Mouse (Mus musculus): ENCODE measurements around the gene Sv2a. TPM values are rescaled to one million over a fixed set of nuclear protein-coding genes. Genes with fewer than 3 reads are reported as not detected.
"Not testable (repeated sequence)": the region's sequence is repeated elsewhere in the genome, so short reads cannot be mapped to it uniquely, and the experiment has no call there.

The Sv2a gene
- polyA plus RNA-seq, 1 experiment from 2014 or later = 10.8 TPM

- H3K4me1 ChIP-seq (replicated peaks; ENCODE audit: control insufficient read depth, insufficient read depth, low read length) = peaks cover 4% of the 10 kb centered on the region; the same call in 1 of the 2 replicates
- peak overlapping the region; percentile 76 for H3K4me2 ChIP-seq (replicated peaks; ENCODE audit: low read depth, low read length)
- H3K9ac ChIP-seq (ENCODE audit: low read depth, low read length) = peak overlapping the region; percentile 94; the same call in 1 of the 2 replicates
- ATAC-seq (ENCODE audit: low FRiP score) (no peak), DNase-seq (ENCODE audit: low spot score) (no peak)
- H3K36me3 ChIP-seq (ENCODE audit: control insufficient read depth, insufficient read depth, low read length) = peaks cover 6% of the 10 kb centered on the region; the same call in 1 of the 2 replicates
- H3K27me3 ChIP-seq (ENCODE audit: control insufficient read depth, insufficient read depth, low read length) = no peaks in the 10 kb centered on the region
- WGBS = 71% methylated on average over 10 of the region's 10 CpGs
- H3K27ac ChIP-seq (ENCODE audit: low read depth, low read length) = 0 out of 2 replicates have a peak overlapping the region, but pooled peaks have one; percentile 97
- no peaks in the 10 kb centered on the region for H3K9me3 ChIP-seq (ENCODE audit: control insufficient read depth, low read length)
- peak overlapping the region; percentile 93 for H3K4me3 ChIP-seq (ENCODE audit: low read depth, low read length)
These were observed 9.9 kb upstream of the Sv2a start for GRCm38 (mm10) chr3:96170976-96171545.

GRCm38 (mm10) chr3:96171583-96172196 is 9.3 kb upstream of the Sv2a start:
- H3K36me3 ChIP-seq (ENCODE audit: control insufficient read depth, insufficient read depth, low read length) = peaks cover 9% of the 10 kb centered on the region; the same call in 1 of the 2 replicates
- no peaks in the 10 kb centered on the region for H3K9me3 ChIP-seq (ENCODE audit: control insufficient read depth, low read length)
- peaks cover 4% of the 10 kb centered on the region; the same call in 1 of the 2 replicates for H3K4me1 ChIP-seq (replicated peaks; ENCODE audit: control insufficient read depth, insufficient read depth, low read length)
- H3K9ac ChIP-seq (ENCODE audit: low read depth, low read length) = peak overlapping the region; percentile 94
- no peaks in the 10 kb centered on the region for H3K27me3 ChIP-seq (ENCODE audit: control insufficient read depth, insufficient read depth, low read length)
- H3K27ac ChIP-seq (ENCODE audit: low read depth, low read length) = peak overlapping the region; percentile 97
- peak overlapping the region; percentile 93 for H3K4me3 ChIP-seq (ENCODE audit: low read depth, low read length)
- DNase-seq (ENCODE audit: low spot score) (no peak), ATAC-seq (ENCODE audit: low FRiP score) (peak; percentile 42)
- peak overlapping the region; percentile 76 for H3K4me2 ChIP-seq (replicated peaks; ENCODE audit: low read depth, low read length)
- 25% methylated on average over 18 of the region's 18 CpGs for WGBS

GRCm38 (mm10) chr3:96172197-96173178 is 8.5 kb upstream of the Sv2a start, which contains the start of gene Sf3b4:
Gene Sf3b4, plus strand, starts transcription at chr3:96172332.
- Histone ChIP-seq H3K4me3 (ENCODE audit: low read depth, low read length) (peak within 1 kb of the TSS; percentile 93), H3K27me3 (ENCODE audit: control insufficient read depth, insufficient read depth, low read length) (no peaks in the 10 kb centered on the region), H3K9ac (ENCODE audit: low read depth, low read length) (peak within 1 kb of the TSS; percentile 94), H3K9me3 (ENCODE audit: control insufficient read depth, low read length) (no peaks in the 10 kb centered on the region), H3K36me3 (ENCODE audit: control insufficient read depth, insufficient read depth, low read length) (peaks cover 9% of the 10 kb centered on the region), H3K4me1 (replicated peaks; ENCODE audit: control insufficient read depth, insufficient read depth, low read length) (peaks cover 4% of the 10 kb centered on the region; the same call in 1 of the 2 replicates), H3K4me2 (replicated peaks; ENCODE audit: low read depth, low read length) (peak within 1 kb of the TSS; percentile 88), H3K27ac (ENCODE audit: low read depth, low read length) (peak within 1 kb of the TSS; percentile 97)
- under 1% methylated on average over 58 of the region's 58 CpGs for WGBS
- DNase-seq (ENCODE audit: low spot score) (peak; percentile 93), ATAC-seq (ENCODE audit: low FRiP score) (peak; percentile 94)

GRCm38 (mm10) chr3:96173185-96173584 is 7.8 kb upstream of the Sv2a start:
- H3K9ac ChIP-seq (ENCODE audit: low read depth, low read length) = peak overlapping the region; percentile 94
- WGBS = 40% methylated on average over 7 of the region's 7 CpGs
- peak overlapping the region; percentile 88 for H3K4me2 ChIP-seq (replicated peaks; ENCODE audit: low read depth, low read length)
- peak overlapping the region; percentile 93 for H3K4me3 ChIP-seq (ENCODE audit: low read depth, low read length)
- no peaks in the 10 kb centered on the region for H3K9me3 ChIP-seq (ENCODE audit: control insufficient read depth, low read length)
- H3K36me3 ChIP-seq (ENCODE audit: control insufficient read depth, insufficient read depth, low read length) = peaks cover 9% of the 10 kb centered on the region
- H3K27me3 ChIP-seq (ENCODE audit: control insufficient read depth, insufficient read depth, low read length) = no peaks in the 10 kb centered on the region
- ATAC-seq (ENCODE audit: low FRiP score) = no peak
- peaks cover 4% of the 10 kb centered on the region; the same call in 1 of the 2 replicates for H3K4me1 ChIP-seq (replicated peaks; ENCODE audit: control insufficient read depth, insufficient read depth, low read length)
- no peak overlapping the region for H3K27ac ChIP-seq (ENCODE audit: low read depth, low read length)
- DNase-seq (ENCODE audit: low spot score) = no peak

- not testable (repeated sequence) for H3K27ac ChIP-seq (ENCODE audit: low read depth, low read length); H3K4me1 ChIP-seq (replicated peaks; ENCODE audit: control insufficient read depth, insufficient read depth, low read length); DNase-seq (ENCODE audit: low spot score); H3K36me3 ChIP-seq (ENCODE audit: control insufficient read depth, insufficient read depth, low read length); H3K27me3 ChIP-seq (ENCODE audit: control insufficient read depth, insufficient read depth, low read length); H3K9me3 ChIP-seq (ENCODE audit: control insufficient read depth, low read length); H3K4me2 ChIP-seq (replicated peaks; ENCODE audit: low read depth, low read length); H3K4me3 ChIP-seq (ENCODE audit: low read depth, low read length); ATAC-seq (ENCODE audit: low FRiP score); H3K9ac ChIP-seq (ENCODE audit: low read depth, low read length)
- WGBS = 86% methylated on average over 4 of the region's 4 CpGs
These were observed 6.9 kb upstream of the Sv2a start for GRCm38 (mm10) chr3:96174042-96174441.

GRCm38 (mm10) chr3:96175251-96175650 is 5.7 kb upstream of the Sv2a start:
- H3K4me2 ChIP-seq (replicated peaks; ENCODE audit: low read depth, low read length) = no peak overlapping the region
- no peak overlapping the region for H3K27ac ChIP-seq (ENCODE audit: low read depth, low read length)
- H3K4me3 ChIP-seq (ENCODE audit: low read depth, low read length) = no peak overlapping the region
- DNase-seq (ENCODE audit: low spot score) (no peak), ATAC-seq (ENCODE audit: low FRiP score) (no peak)
- H3K9me3 ChIP-seq (ENCODE audit: control insufficient read depth, low read length) = no peaks in the 10 kb centered on the region
- H3K36me3 ChIP-seq (ENCODE audit: control insufficient read depth, insufficient read depth, low read length) = peaks cover 9% of the 10 kb centered on the region
- peaks cover 4% of the 10 kb centered on the region; the same call in 1 of the 2 replicates for H3K4me1 ChIP-seq (replicated peaks; ENCODE audit: control insufficient read depth, insufficient read depth, low read length)
- no peaks in the 10 kb centered on the region for H3K27me3 ChIP-seq (ENCODE audit: control insufficient read depth, insufficient read depth, low read length)
- H3K9ac ChIP-seq (ENCODE audit: low read depth, low read length) = no peak overlapping the region
- 94% methylated on average over 6 of the region's 6 CpGs for WGBS

- H3K4me2 ChIP-seq (replicated peaks; ENCODE audit: low read depth, low read length) = no peak overlapping the region
- H3K4me3 ChIP-seq (ENCODE audit: low read depth, low read length) = no peak overlapping the region
- 0 out of 2 replicates have a peak, but pooled peaks cover 2% of the 10 kb centered on the region for H3K27me3 ChIP-seq (ENCODE audit: control insufficient read depth, insufficient read depth, low read length)
- H3K9me3 ChIP-seq (ENCODE audit: control insufficient read depth, low read length) = no peaks in the 10 kb centered on the region
- peaks cover 9% of the 10 kb centered on the region for H3K36me3 ChIP-seq (ENCODE audit: control insufficient read depth, insufficient read depth, low read length)
- DNase-seq (ENCODE audit: low spot score) = no peak
- no peak overlapping the region for H3K27ac ChIP-seq (ENCODE audit: low read depth, low read length)
- WGBS = 90% methylated on average over 4 of the region's 4 CpGs
- no peak for ATAC-seq (ENCODE audit: low FRiP score)
- peaks cover 11% of the 10 kb centered on the region; the same call in 1 of the 2 replicates for H3K4me1 ChIP-seq (replicated peaks; ENCODE audit: control insufficient read depth, insufficient read depth, low read length)
- no peak overlapping the region for H3K9ac ChIP-seq (ENCODE audit: low read depth, low read length)
These were observed 2.5 kb upstream of the Sv2a start for GRCm38 (mm10) chr3:96178427-96178826.

- Histone ChIP-seq H3K4me3 (ENCODE audit: low read depth, low read length) (no peak overlapping the region), H3K27ac (ENCODE audit: low read depth, low read length) (no peak overlapping the region), H3K4me2 (replicated peaks; ENCODE audit: low read depth, low read length) (no peak overlapping the region), H3K9ac (ENCODE audit: low read depth, low read length) (no peak overlapping the region), H3K4me1 (replicated peaks; ENCODE audit: control insufficient read depth, insufficient read depth, low read length) (peaks cover 11% of the 10 kb centered on the region; the same call in 1 of the 2 replicates), H3K9me3 (ENCODE audit: control insufficient read depth, low read length) (no peaks in the 10 kb centered on the region), H3K27me3 (ENCODE audit: control insufficient read depth, insufficient read depth, low read length) (0 out of 2 replicates have a peak, but pooled peaks cover 2% of the 10 kb centered on the region), H3K36me3 (ENCODE audit: control insufficient read depth, insufficient read depth, low read length) (peaks cover 9% of the 10 kb centered on the region)
- WGBS = 86% methylated on average over 2 of the region's 2 CpGs
- no peak for DNase-seq (ENCODE audit: low spot score)
- no peak for ATAC-seq (ENCODE audit: low FRiP score)
These were observed 2.0 kb upstream of the Sv2a start for GRCm38 (mm10) chr3:96178902-96179301.
